8 mouse cellular contexts compared by ENCODE assay signal in the genomic region with DNA sequence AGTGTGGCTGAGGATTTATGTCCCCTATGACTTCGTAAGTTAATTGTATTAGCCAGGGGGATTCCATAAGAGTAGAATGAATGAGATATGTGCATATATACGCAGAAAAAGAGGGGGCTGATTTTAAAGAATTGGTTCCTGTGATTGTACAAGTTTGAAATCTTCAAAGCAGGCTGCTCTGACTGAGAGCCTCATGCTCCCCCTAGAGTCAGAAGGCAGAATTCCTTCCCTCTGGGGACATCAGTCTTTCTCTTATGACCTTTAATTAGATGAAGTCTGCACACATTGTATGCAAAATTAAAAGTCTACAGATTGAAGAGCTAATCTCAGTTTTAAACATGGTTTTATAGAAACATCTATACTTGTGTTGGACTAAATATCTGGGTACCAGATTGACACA.
DNase-seq lines count a peak whose midpoint lies in the region; ATAC-seq and TF ChIP-seq lines count a peak whose summit lies in the region.

No protein-coding gene starts in this region.

- H3K9ac ChIP-seq in embryonic facial prominence, embryonic 11.5 days (replicated peaks; ENCODE audit: low read length) = no peak overlapping the region
- no peak overlapping the region for H3K9ac ChIP-seq in liver, postnatal 0 days (replicated peaks)
- H3K9ac ChIP-seq in liver, embryonic 12.5 days = no peak overlapping the region
- no peak overlapping the region for H3K9ac ChIP-seq in intestine, embryonic 16.5 days (ENCODE audit: low read depth, low read length)

- H3K9me3 ChIP-seq in embryonic facial prominence, embryonic 11.5 days (replicated peaks; ENCODE audit: control insufficient read depth, low read length) = no peaks in the 10 kb centered on the region
- H3K9me3 ChIP-seq in embryonic facial prominence, embryonic 10.5 days = no peaks in the 10 kb centered on the region
- no peaks in the 10 kb centered on the region for H3K9me3 ChIP-seq in liver, postnatal 0 days (ENCODE audit: low read length)
- H3K9me3 ChIP-seq in liver, embryonic 12.5 days (replicated peaks) = no peaks in the 10 kb centered on the region
- no peaks in the 10 kb centered on the region for H3K9me3 ChIP-seq in intestine, embryonic 16.5 days (ENCODE audit: control insufficient read depth, low read length)

- no peaks in the 10 kb centered on the region for H3K27me3 ChIP-seq in embryonic facial prominence, embryonic 11.5 days (ENCODE audit: control insufficient read depth, insufficient read depth, low read length)
- H3K27me3 ChIP-seq in embryonic facial prominence, embryonic 10.5 days (replicated peaks; ENCODE audit: low read depth, poor library complexity, severe bottlenecking) = no peaks in the 10 kb centered on the region
- H3K27me3 ChIP-seq in liver, postnatal 0 days (ENCODE audit: insufficient read depth, low read length) = no peaks in the 10 kb centered on the region
- no peaks in the 10 kb centered on the region for H3K27me3 ChIP-seq in liver, embryonic 12.5 days (replicated peaks)
- no peaks in the 10 kb centered on the region for H3K27me3 ChIP-seq in intestine, embryonic 16.5 days (replicated peaks; ENCODE audit: control insufficient read depth, insufficient read depth, low read length)

- DNase-seq in embryonic facial prominence, embryonic 11.5 days (ENCODE audit: low spot score) = peak; percentile 25
- DNase-seq in embryonic facial prominence, embryonic 10.5 days (ENCODE audit: low spot score) = no peak
- no peak for DNase-seq in liver, postnatal 0 days
- peak; percentile 4 for DNase-seq in T-cell, adult 2 months (ENCODE audit: low spot score)
- peak; percentile 10 for DNase-seq in mesoderm, embryonic 11.5 days (ENCODE audit: low read depth, low spot score)
- DNase-seq in testis, postnatal 10 days (ENCODE audit: low spot score) = no peak

- no peak for ATAC-seq in embryonic facial prominence, embryonic 11.5 days (replicated peaks; ENCODE audit: insufficient number of reproducible peaks, low FRiP score, low TSS enrichment, low read depth)
- ATAC-seq in liver, postnatal 0 days = no peak
- ATAC-seq in liver, embryonic 12.5 days = no peak
- no peak for ATAC-seq in intestine, embryonic 16.5 days

- H3K4me2 ChIP-seq in embryonic facial prominence, embryonic 11.5 days (ENCODE audit: low read depth, low read length) = no peak overlapping the region
- no peak overlapping the region for H3K4me2 ChIP-seq in liver, postnatal 0 days (ENCODE audit: low read depth, low read length)
- H3K4me2 ChIP-seq in liver, embryonic 12.5 days = no peak overlapping the region
- H3K4me2 ChIP-seq in intestine, embryonic 16.5 days (ENCODE audit: low read depth, low read length) = no peak overlapping the region

- no peak overlapping the region for H3K4me3 ChIP-seq in embryonic facial prominence, embryonic 11.5 days (ENCODE audit: low read depth, low read length)
- H3K4me3 ChIP-seq in embryonic facial prominence, embryonic 10.5 days = no peak overlapping the region
- no peak overlapping the region for H3K4me3 ChIP-seq in liver, postnatal 0 days (ENCODE audit: low read depth, low read length)
- H3K4me3 ChIP-seq in liver, embryonic 12.5 days = no peak overlapping the region
- H3K4me3 ChIP-seq in intestine, embryonic 16.5 days (ENCODE audit: low read length) = no peak overlapping the region

- no peaks in the 10 kb centered on the region for H3K4me1 ChIP-seq in embryonic facial prominence, embryonic 11.5 days (ENCODE audit: control insufficient read depth, insufficient read depth, low read length)
- no peaks in the 10 kb centered on the region for H3K4me1 ChIP-seq in embryonic facial prominence, embryonic 10.5 days
- H3K4me1 ChIP-seq in liver, postnatal 0 days (ENCODE audit: insufficient read depth) = no peaks in the 10 kb centered on the region
- no peaks in the 10 kb centered on the region for H3K4me1 ChIP-seq in liver, embryonic 12.5 days
- no peaks in the 10 kb centered on the region for H3K4me1 ChIP-seq in intestine, embryonic 16.5 days (ENCODE audit: control insufficient read depth, insufficient read depth, low read length)

- TF ChIP-seq CTCF in liver, postnatal 0 days (IDR thresholded peaks at IDR 0.05; ENCODE audit: low read depth) = peak; percentile 43

- no peaks in the 10 kb centered on the region for H3K36me3 ChIP-seq in embryonic facial prominence, embryonic 11.5 days (replicated peaks; ENCODE audit: control insufficient read depth, insufficient read depth, low read depth, low read length)
- no peaks in the 10 kb centered on the region for H3K36me3 ChIP-seq in embryonic facial prominence, embryonic 10.5 days (replicated peaks)
- H3K36me3 ChIP-seq in liver, postnatal 0 days (replicated peaks; ENCODE audit: insufficient read depth, low read length) = no peaks in the 10 kb centered on the region
- no peaks in the 10 kb centered on the region for H3K36me3 ChIP-seq in liver, embryonic 12.5 days
- no peaks in the 10 kb centered on the region for H3K36me3 ChIP-seq in intestine, embryonic 16.5 days (ENCODE audit: control insufficient read depth, insufficient read depth, low read length)

- WGBS in embryonic facial prominence, embryonic 11.5 days = 59% methylated on average over 2 of the region's 2 CpGs
- 58% methylated on average over 2 of the region's 2 CpGs for WGBS in embryonic facial prominence, embryonic 10.5 days
- WGBS in liver, postnatal 0 days (ENCODE audit: insufficient replicate concordance) = 45% methylated on average over 2 of the region's 2 CpGs
- WGBS in liver, embryonic 12.5 days (ENCODE audit: insufficient replicate concordance) = 34% methylated on average over 2 of the region's 2 CpGs
- 47% methylated on average over 2 of the region's 2 CpGs for WGBS in intestine, embryonic 16.5 days

- no peak overlapping the region for H3K27ac ChIP-seq in embryonic facial prominence, embryonic 11.5 days (replicated peaks; ENCODE audit: low read depth, low read length)
- no peak overlapping the region for H3K27ac ChIP-seq in embryonic facial prominence, embryonic 10.5 days (replicated peaks)
- H3K27ac ChIP-seq in liver, postnatal 0 days (ENCODE audit: low read depth) = no peak overlapping the region
- H3K27ac ChIP-seq in liver, embryonic 12.5 days = no peak overlapping the region
- no peak overlapping the region for H3K27ac ChIP-seq in intestine, embryonic 16.5 days (ENCODE audit: low read length)

- no peak for TF ChIP-seq EP300 in liver, postnatal 0 days (IDR thresholded peaks at IDR 0.05; ENCODE audit: low read depth)

Comparison
In these comparisons a context has a peak if more than half of its experiments do, and no peak if none do; other contexts are left out.
1. DNase-seq: peak in embryonic facial prominence, embryonic 11.5 days (single experiment), T-cell, adult 2 months (single experiment) and mesoderm, embryonic 11.5 days (single experiment); none in embryonic facial prominence, embryonic 10.5 days (single experiment), liver, postnatal 0 days (single experiment) and testis, postnatal 10 days (single experiment).